Mouse (Mus musculus): ENCODE results near the gene Acad9. TPM values are rescaled to one million over a fixed set of nuclear protein-coding genes. Genes with fewer than 3 reads are reported as not detected.
"Not testable (repeated sequence)": the region's sequence is repeated elsewhere in the genome, so short reads cannot be mapped to it uniquely, and the experiment has no call there.

Gene Acad9
- total RNA-seq, 2 experiments from 2014 or later, result 27.8 to 30.0 TPM

GRCm38 (mm10) chr3:36082843-36083242 lies 17.1 kb downstream of the Acad9 start:
- DNase-seq, result no peak

GRCm38 (mm10) chr3:36083381-36083780 lies 17.6 kb downstream of the Acad9 start:
- intact Hi-C loops (cut with DNase I), result no loop called here
- DNase-seq, result no peak

More at GRCm38 (mm10) chr3:36082843-36083242, 17.1 kb downstream of the Acad9 start:
- intact Hi-C loops (cut with DNase I), result no loop called here

DNA sequence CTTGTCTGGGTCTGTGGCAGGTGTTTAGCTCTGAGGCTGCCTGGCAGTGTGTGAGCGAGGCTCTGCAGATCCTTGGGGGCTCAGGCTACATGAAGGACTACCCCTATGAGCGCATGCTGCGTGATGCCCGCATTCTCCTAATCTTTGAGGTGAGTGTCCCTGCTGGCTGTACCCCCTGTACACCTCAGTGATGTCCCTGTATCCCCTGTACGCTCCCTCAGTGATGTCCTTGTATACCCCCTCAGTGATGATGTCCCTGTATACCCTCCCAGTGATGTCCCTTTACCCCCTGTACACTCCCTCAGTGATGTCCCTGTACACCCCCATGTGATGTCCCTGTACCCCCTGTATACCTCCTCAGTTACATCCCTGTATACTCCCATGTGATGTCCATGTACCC lies 19.6 kb downstream of the Acad9 start:
- intact Hi-C loops (cut with DNase I), result no loop called here
- no peak for DNase-seq

- DNase-seq, result no peak
- intact Hi-C loops (cut with DNase I), result no loop called here
Measured at GRCm38 (mm10) chr3:36087591-36087990, 21.8 kb downstream of the Acad9 start.

DNA sequence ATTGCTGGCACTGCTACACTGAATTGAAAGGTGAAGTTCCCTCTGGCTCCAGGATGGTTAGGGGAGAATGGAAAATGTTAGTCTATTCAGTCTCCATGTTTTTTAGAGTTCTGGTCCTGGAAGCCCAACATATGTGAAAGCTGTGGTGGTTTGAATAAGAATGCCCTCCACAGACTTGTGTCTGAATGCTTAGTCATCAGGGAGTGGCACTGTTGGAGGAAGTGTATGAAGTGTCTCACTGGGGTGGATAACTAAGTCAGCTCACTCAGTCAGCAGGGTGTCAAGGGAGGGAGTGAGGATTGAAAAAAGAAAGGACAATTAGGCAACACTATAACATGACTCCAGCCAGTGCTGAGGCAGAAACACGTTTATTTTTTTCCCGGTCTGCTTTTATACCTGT lies 29.6 kb downstream of the Acad9 start:
- intact Hi-C loops (cut with DNase I), result no loop called here
- no peak for DNase-seq

- intact Hi-C loops (cut with DNase I), result no loop called here
Measured at GRCm38 (mm10) chr3:36116076-36116475, 50.3 kb downstream of the Acad9 start.

GRCm38 (mm10) chr3:36119684-36120548 lies 54.1 kb downstream of the Acad9 start:
- no peak for DNase-seq
- intact Hi-C loops (cut with DNase I), result no loop called here

More at GRCm38 (mm10) chr3:36116076-36116475, 50.3 kb downstream of the Acad9 start:
- no peak for DNase-seq

GRCm38 (mm10) chr3:36126176-36126575 lies 60.4 kb downstream of the Acad9 start:
- DNase-seq; intact Hi-C loops (cut with DNase I): not testable (repeated sequence)

DNA sequence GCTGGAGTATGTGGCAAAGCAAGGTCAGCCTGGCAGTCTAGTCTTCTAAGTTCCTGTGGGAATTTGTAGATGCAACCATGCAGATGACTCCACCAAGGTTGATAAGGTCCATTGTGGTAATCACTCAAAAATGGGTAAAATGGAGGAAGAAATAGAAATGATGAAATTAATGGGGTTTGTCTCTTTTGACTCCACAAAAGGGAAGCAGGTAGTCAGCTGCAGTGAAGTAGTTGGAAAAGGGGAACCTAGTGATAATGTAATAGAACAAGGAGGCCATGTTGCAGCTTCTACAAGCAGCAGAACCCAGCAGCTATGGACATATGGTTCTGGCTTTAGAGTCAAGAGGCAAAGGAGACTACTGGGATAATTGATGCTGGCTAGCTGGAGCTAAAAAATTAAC lies 70.4 kb downstream of the Acad9 start:
- no peak for DNase-seq
- intact Hi-C loops (cut with DNase I), result no loop called here

DNA sequence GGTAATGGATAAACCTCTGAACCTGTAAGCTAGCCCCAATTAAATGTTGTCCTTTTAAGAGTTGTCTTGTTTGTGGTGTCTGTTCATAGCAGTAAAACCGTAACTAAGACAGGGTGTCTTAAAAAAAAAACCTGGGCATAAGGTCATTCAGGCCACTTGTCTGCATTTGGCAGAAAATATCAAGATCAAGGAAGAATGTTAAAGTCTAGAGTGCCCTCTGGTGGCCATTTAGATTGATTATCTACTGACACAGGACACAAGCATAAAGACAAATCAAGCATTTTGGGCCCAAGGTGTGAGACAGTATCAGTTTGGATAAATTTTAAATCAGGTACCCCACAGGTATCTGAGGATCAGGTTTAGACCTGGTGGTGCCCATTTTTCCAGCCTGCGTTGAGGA lies 71.8 kb downstream of the Acad9 start:
- no peak for DNase-seq
- intact Hi-C loops (cut with DNase I), result no loop called here

DNA sequence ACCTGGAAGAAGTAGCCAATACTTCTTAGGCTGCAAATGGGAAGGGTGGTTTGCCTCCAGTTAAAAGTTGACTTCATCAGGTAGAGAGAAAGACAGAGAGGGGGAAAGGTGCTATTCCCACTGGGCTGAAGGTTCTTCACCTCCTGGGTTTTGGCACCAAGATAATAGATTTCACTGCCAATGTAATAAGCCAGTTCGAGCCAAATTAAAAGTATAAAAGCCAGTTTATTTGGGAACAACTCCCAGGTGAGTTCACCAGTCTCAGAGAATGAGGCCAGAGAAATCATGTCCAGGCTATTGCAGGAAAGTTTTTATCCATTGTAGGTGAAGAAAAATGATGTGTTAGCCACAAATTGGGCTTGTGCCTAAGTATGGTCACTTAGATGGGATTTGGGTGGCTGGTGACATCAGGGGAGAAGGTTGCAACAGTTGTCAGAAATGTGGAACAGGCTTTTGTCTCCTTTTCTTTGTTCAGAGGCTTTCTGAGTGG lies 72.4 kb downstream of the Acad9 start:
- intact Hi-C loops (cut with DNase I), result no loop called here
- DNase-seq, result no peak

DNA sequence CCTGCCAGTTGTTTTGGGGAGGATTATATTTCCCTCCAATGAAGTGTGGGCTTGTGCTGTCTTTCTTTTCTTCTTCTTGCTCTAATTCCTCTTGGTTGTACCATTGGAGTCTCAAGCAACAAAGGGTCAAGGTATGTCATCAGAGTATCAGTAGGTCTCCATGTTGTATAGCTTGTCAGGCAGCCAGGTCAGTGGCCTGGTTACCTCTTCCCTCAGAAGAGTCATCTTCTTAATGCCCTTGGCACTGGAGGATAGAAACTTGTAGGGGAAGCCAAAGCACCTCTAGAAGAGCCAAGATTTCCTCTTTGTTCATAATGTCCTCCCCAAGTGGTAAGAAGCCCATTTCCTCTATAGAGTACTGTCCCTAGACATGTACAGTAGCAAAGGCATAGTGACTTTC lies 73.2 kb downstream of the Acad9 start:
- no peak for DNase-seq
- intact Hi-C loops (cut with DNase I), result no loop called here

Other genes starting within 250 kb of the Acad9 start
- gene Dcun1d1, start 128.5 kb upstream of the Acad9 start, total RNA-seq (2021), result 10 to 100 TPM; 76.0 to 76.4 TPM
- gene Mccc1, start 65.3 kb upstream of the Acad9 start, total RNA-seq (2021), result 10 to 100 TPM; 28.3 to 35.9 TPM
- not detected for gene Ccdc144b, start 12.4 kb upstream of the Acad9 start, total RNA-seq (2021)
- gene D3Ertd254e, start 85.0 kb downstream of the Acad9 start, total RNA-seq (2021), result 1 to 10 TPM; 1.6 to 2.1 TPM
- gene Qrfpr, start 156.3 kb downstream of the Acad9 start, total RNA-seq (2021), result not detected

All from gastrocnemius, postnatal 36 days (tissue).